Mouse (Mus musculus) liver, adult (tissue): ENCODE data around the gene Epha2.

Experiments
- GATA4 ChIP-seq: IDR thresholded peaks from 2 replicates; pipeline ENCODE4 v1.6.1; 2014; ENCODE audit warnings: mild to moderate bottlenecking, low read length; ENCODE audit not compliant: insufficient replicate concordance

Epha2 gene

GRCm38 (mm10) chr4:141272878-141273277 lies 28.2 kb upstream of the Epha2 start:
- no peak for TF ChIP-seq GATA4

GRCm38 (mm10) chr4:141273296-141273695 lies 27.7 kb upstream of the Epha2 start:
- TF ChIP-seq GATA4 = no peak

DNA sequence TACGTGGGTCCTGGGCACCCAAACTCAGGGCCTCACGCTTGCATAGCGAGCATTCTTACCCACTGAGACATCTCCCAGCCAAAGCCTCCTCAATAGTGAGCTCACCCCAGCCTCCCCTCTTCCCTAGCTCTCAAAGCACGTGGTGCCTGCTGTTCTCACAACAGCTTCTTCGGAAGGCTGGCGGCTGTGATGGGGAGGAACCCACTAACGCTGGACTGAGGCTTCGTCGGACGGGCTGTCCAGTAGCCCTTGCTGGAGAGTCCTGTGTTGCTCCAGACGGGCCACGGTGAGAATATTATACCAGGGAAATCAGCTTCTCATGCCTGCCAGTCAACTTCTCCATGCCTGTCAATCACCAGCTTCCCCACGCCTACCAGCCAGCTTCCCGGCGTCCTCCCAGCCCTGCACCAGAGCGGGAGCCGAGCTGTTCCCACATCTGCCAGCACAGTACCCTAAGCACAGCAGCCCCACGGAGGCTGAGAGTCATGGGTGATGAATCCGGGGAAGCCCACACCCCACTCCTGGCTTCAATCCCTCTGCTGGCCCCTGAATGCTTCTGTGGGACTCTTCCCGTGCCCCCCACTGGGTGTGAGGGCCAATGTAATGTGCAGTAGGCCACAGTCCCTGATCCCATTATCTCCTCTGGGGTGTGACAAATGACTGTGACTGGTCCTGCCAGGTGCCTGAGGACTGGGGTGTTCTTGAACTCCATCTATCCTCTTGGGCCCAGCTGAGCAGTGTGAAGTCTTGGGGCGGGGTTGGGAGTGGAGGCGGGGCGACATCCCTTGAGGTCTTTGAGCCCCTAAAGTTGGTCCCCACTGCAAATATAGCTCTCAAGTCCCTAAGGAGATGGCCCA lies 26.3 kb upstream of the Epha2 start:
- no peak for TF ChIP-seq GATA4

DNA sequence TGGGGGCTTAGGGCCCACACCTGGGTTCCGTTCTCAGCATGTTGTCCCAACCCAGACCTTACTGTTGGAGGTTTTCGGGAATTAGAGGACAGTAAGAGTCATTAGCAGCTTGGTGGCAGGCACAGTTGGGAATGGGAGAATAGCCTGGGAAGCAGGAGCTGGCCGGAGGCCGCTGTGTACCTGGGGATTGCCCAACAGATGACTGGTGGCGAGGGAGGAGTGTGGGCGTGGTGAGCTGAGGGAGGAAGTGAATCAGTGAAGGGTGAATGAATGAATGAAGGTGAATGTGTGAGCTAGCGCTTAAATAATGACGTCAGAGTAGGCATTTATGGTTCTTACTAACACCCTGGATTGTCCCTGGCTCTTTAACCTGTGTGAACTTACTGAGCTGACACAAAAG lies 23.9 kb upstream of the Epha2 start:
- no peak for TF ChIP-seq GATA4

DNA sequence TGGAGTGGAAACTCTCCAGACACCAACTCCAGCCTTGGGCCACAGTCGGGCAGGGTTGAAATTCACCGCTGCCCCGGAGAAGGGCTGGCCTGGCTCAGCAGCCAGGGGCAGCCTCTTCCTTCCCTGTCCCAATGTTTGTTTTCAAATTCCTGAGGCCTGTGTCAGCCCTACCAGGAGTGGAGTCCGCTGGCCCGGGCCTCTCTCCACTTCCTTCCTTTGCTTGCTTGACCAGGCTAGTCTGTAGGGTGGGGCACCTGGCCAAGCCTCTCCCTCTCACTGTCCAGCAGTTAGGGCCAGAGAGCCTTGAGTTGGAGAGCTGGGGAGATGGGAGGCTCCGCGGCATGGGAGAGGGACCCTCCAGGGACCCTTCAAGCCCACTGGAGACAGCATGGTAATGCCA lies 22.9 kb upstream of the Epha2 start:
- TF ChIP-seq GATA4 = no peak

DNA sequence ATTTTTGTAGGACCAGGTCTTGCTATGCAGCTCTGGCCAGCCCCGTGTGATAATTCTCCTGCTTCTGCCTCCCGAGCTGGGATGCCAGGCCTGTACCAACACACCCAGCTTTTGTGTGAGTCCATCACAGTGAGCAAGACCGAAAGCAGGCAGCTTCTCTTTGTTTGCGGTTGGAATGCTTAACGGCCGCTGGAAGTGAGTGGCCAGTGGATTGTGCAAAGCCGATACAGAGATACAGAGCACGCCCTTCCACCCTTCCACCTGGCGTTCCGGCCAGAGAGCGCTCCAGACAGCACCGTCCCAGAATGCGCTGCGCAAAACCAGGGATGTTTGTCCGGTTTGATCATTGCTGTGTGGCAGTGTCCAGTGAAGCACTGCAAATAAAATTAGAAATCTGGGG lies 21.7 kb upstream of the Epha2 start:
- peak; percentile 67; the same call in 1 of the 2 replicates for TF ChIP-seq GATA4

DNA sequence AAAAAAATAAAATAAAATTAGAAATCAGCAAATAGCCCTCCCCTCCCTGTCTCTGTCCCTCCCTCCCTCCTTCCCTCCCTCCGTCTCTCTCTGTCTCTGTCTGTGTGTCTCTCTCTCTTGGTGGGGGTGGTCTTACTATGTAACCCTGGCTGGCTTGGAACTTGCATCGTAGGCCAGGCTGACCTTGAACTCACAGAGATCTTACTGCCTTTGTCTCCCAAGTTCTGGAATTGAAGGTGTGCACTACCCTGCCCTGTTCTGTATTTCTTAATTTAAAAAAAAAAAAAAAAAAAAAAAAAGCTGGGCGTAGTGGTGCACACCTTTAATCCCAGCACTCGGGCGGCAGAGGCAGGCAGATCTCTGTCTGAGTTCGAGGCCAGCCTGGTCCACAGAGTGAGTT lies 21.3 kb upstream of the Epha2 start:
- no peak for TF ChIP-seq GATA4

- TF ChIP-seq GATA4 = no peak
These were observed 20.6 kb upstream of the Epha2 start for GRCm38 (mm10) chr4:141280471-141280870.

- no peak for TF ChIP-seq GATA4
These were observed 19.9 kb upstream of the Epha2 start for GRCm38 (mm10) chr4:141281153-141281552.

DNA sequence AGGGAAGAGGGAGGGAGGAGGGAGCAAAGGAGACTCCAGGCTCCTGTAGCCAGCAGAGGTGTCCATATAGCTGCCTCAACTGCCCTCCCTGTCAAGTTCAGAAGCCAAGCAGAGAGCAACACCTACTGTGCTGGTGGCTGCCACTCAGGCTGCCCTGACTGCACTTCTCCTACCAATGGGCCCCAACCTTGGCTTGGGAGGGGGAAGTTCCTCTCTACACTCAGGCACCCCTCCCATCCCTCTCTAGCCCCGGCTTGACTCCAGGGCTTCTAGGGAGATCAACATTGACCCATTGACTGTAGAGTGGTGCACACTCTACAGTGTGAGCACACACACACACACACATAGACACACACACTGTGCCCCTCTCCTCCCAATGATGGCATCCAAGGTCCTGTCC lies 19.5 kb upstream of the Epha2 start:
- TF ChIP-seq GATA4 = no peak

GRCm38 (mm10) chr4:141282087-141282486 lies 19.0 kb upstream of the Epha2 start:
- no peak for TF ChIP-seq GATA4

DNA sequence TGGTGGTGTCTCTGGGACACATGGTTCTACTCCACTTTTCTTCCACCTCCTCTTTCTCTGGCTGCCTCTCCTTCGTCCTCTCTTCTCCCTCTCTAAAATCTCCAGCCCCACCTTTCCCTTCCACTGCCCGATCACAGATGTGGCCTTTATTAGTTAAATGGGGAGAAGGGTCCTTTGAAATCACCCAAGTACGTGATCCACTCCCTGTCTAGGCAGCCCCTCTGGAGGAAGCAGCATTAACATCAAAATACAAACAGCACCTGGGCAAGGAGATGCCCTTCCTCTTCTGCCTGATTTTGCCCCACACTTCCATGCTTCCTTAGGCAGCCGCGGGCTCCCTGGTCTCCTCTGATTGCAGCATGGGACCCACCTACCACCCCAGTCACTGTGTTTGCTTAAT lies 18.4 kb upstream of the Epha2 start:
- TF ChIP-seq GATA4 = no peak

- no peak for TF ChIP-seq GATA4
These were observed 17.7 kb upstream of the Epha2 start for GRCm38 (mm10) chr4:141283176-141283878.

- no peak for TF ChIP-seq GATA4
These were observed 17.1 kb upstream of the Epha2 start for GRCm38 (mm10) chr4:141283879-141284411.

DNA sequence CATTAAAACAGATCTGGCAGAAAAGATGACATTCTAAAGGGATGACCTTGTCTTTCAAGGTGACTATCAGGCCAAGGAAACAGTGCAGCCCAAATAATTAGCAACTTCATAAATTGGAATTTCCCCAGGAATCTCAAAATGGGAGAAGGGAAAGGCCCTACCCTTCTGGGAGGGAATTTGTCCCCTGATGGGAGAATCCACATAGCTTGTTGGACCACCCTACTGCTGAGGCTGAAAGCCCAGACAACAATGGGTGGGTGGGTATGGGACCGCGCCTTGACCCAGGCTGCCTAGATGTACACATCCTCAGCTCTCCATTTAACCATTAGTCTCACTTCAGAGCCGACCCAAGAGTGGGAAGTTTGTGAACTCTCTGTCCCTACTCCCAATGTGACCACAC lies 16.6 kb upstream of the Epha2 start:
- TF ChIP-seq GATA4 = no peak

- no peak for TF ChIP-seq GATA4
These were observed 15.9 kb upstream of the Epha2 start for GRCm38 (mm10) chr4:141285128-141285527.

DNA sequence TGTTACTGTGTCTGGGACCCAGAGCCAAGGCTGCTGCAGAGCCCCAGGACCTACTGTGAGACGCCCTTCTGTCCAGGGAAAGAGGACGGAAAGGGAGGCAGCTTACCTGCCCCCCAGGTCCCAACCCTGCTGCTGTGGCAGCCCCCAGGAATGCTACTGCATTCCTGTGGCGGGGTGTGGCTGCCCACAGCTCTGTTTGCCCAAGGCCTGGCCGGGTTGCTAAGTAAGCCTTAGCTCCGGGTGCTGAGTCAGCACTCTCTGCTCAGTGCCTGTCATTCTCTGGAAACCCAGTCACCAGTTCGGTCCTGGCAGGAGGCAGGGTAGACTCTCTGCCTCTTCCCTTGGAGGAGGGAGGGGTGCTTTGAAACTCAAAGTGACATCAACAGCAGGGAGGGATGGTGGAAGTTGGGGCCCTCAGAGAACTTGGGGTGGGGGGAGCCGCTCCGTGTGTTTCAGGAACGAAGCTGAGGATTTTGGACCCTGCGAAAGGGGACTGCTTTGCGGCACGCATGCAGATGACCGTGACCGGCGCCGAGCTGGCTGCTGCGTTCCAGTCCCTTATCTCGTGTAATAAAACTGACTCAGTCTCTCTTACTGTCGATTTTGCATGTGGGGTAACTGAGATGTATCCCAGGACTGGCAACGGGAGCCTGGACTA lies 14.1 kb upstream of the Epha2 start:
- no peak for TF ChIP-seq GATA4
